Mouse (Mus musculus): ENCODE data around the gene Ttpal. TPM values are rescaled to one million over a fixed set of nuclear protein-coding genes. Genes with fewer than 3 reads are reported as not detected.
A peak's percentile ranks its signal among the peaks of the same experiment; 100 is the strongest.

The Ttpal gene
- total RNA-seq, 2 experiments from 2014 or later: 12.7 to 21.8 TPM

- ATAC-seq (replicated peaks; ENCODE audit: poor library complexity, severe bottlenecking): peak; percentile 79
Measured at GRCm38 (mm10) chr2:163590211-163590610, 11.9 kb upstream of the Ttpal start.

GRCm38 (mm10) chr2:163590996-163591395, 11.1 kb upstream of the Ttpal start:
- no peak for ATAC-seq (replicated peaks; ENCODE audit: poor library complexity, severe bottlenecking)

GRCm38 (mm10) chr2:163592084-163592483, 10.0 kb upstream of the Ttpal start:
- 0 out of 2 replicates have a peak, but pooled peaks have one; percentile 15 for ATAC-seq (replicated peaks; ENCODE audit: poor library complexity, severe bottlenecking)

GRCm38 (mm10) chr2:163593636-163594282, 8.4 kb upstream of the Ttpal start:
- ATAC-seq (replicated peaks; ENCODE audit: poor library complexity, severe bottlenecking): no peak

GRCm38 (mm10) chr2:163595119-163595518, 7.0 kb upstream of the Ttpal start:
- no peak for ATAC-seq (replicated peaks; ENCODE audit: poor library complexity, severe bottlenecking)

- peak; percentile 44 for ATAC-seq (replicated peaks; ENCODE audit: poor library complexity, severe bottlenecking)
Measured at GRCm38 (mm10) chr2:163596057-163596872, 5.8 kb upstream of the Ttpal start.

GRCm38 (mm10) chr2:163596873-163597155, 5.3 kb upstream of the Ttpal start:
- no peak for ATAC-seq (replicated peaks; ENCODE audit: poor library complexity, severe bottlenecking)

- ATAC-seq (replicated peaks; ENCODE audit: poor library complexity, severe bottlenecking): peak; percentile 48
Measured at GRCm38 (mm10) chr2:163597661-163598060, 4.5 kb upstream of the Ttpal start.

- peak; percentile 40 for ATAC-seq (replicated peaks; ENCODE audit: poor library complexity, severe bottlenecking)
Measured at GRCm38 (mm10) chr2:163599226-163599625, 2.9 kb upstream of the Ttpal start.

- ATAC-seq (replicated peaks; ENCODE audit: poor library complexity, severe bottlenecking): no peak
Measured at GRCm38 (mm10) chr2:163601066-163601465, 1.0 kb upstream of the Ttpal start.

GRCm38 (mm10) chr2:163601712-163602100, 408 bp upstream of the Ttpal start:
- no peak for ATAC-seq (replicated peaks; ENCODE audit: poor library complexity, severe bottlenecking)

GRCm38 (mm10) chr2:163606161-163606560, 4.0 kb downstream of the Ttpal start:
- ATAC-seq (replicated peaks; ENCODE audit: poor library complexity, severe bottlenecking): no peak

- no peak for ATAC-seq (replicated peaks; ENCODE audit: poor library complexity, severe bottlenecking)
Measured at GRCm38 (mm10) chr2:163608008-163608407, 5.9 kb downstream of the Ttpal start.

- ATAC-seq (replicated peaks; ENCODE audit: poor library complexity, severe bottlenecking): no peak
Measured at GRCm38 (mm10) chr2:163609281-163609975, 7.3 kb downstream of the Ttpal start.

GRCm38 (mm10) chr2:163611176-163611575, 9.1 kb downstream of the Ttpal start:
- ATAC-seq (replicated peaks; ENCODE audit: poor library complexity, severe bottlenecking): no peak

- no peak for ATAC-seq (replicated peaks; ENCODE audit: poor library complexity, severe bottlenecking)
Measured at GRCm38 (mm10) chr2:163613206-163613605, 11.1 kb downstream of the Ttpal start.

GRCm38 (mm10) chr2:163613990-163614389, 11.9 kb downstream of the Ttpal start:
- no peak for ATAC-seq (replicated peaks; ENCODE audit: poor library complexity, severe bottlenecking)

GRCm38 (mm10) chr2:163615401-163615800, 13.3 kb downstream of the Ttpal start:
- no peak; the same call in 1 of the 2 replicates for ATAC-seq (replicated peaks; ENCODE audit: poor library complexity, severe bottlenecking)

- no peak for ATAC-seq (replicated peaks; ENCODE audit: poor library complexity, severe bottlenecking)
Measured at GRCm38 (mm10) chr2:163615906-163616651, 14.0 kb downstream of the Ttpal start.

- no peak for ATAC-seq (replicated peaks; ENCODE audit: poor library complexity, severe bottlenecking)
Measured at GRCm38 (mm10) chr2:163616652-163617227, 14.6 kb downstream of the Ttpal start.

Measured in granulocyte monocyte progenitor cell, adult 5-6 weeks (primary cell).